Mouse (Mus musculus) 3134 (cell line): Measurements from ENCODE around the gene Pdp2.

ENCODE experiments used
- DNase-seq: peaks from one replicate; pipeline ENCODE4 v3.0.0-alpha.2; 2011; ENCODE audit warnings: low spot score; ENCODE audit not compliant: insufficient read length; ENCODE audit errors: extremely low read depth

The Pdp2 gene

DNA sequence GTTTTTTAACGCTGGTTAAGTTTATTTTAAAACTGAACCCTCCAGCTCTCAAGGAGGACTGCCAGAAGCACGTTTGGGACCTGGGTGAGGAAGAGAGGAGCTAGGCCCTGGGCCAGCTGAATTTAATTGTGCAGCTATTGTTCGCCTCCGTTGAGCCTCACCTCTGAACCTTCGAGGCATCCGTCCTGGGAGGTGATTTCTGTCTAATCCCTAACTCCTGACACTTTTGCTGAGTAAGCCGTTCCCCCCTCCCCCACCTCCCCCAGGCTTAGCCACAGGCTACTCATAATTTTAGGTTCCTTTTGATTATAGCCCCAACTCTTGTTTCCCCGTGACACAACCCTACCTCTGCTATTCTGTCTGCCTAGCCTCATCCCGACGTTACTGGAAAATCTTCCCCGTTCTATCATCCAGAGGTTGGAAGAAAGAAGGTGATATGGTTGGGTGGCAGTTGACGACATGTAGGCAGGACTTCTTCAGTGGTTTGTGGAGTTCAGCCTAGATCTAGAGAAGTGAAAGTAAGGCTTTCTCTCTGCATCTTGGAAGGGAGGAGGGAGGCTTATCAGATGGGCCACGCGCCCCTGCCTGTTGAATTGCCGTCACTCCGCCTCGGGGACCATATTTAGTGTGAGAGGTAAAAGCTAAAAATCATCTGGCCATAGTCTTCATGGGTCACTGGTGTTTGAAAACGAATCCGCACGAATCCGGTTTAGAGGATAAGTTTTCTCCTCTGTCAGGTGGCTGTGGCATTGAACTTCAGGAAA lies 4.7 kb downstream of the Pdp2 start:
- DNase-seq: no peak

DNA sequence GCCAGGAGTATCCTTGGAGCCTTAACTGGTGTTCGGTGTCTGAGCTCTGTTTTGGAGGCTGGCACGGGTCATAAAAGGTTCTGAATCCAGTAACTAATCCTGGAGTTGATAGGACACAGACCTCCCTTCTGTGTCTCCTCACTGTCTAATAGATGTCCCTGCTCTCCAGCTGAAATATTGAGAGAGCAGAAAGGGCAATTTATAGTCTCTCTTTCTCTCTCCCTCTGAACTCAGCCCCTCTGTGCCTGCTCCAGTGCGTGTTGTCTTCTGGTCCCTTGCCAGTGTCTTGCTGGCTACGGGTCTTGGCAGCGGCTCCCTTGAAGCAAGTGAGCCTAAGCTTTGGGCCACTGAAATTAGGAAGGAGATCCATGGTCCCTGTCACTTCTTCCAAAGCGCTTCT lies 6.4 kb downstream of the Pdp2 start:
- no peak for DNase-seq

DNA sequence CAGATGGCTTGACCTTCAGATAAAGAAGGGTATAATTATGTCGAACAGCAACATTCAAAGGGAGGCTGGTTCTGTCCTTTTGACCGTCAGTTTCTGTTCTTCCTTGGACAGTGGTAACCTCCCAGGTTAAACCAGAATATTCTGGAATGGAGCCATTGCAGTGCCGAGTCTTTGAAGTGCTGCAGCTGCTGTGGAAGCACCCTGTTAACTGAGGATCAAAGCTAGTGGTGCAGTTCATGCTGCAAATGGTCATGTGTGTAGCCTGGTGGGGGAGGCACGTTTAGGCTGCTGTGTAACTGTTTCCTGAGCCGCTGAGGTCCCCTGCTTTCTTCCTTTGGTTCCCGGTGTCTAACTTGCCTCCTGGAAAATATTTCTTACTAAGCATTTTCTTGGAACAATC lies 7.2 kb downstream of the Pdp2 start:
- DNase-seq: no peak

DNA sequence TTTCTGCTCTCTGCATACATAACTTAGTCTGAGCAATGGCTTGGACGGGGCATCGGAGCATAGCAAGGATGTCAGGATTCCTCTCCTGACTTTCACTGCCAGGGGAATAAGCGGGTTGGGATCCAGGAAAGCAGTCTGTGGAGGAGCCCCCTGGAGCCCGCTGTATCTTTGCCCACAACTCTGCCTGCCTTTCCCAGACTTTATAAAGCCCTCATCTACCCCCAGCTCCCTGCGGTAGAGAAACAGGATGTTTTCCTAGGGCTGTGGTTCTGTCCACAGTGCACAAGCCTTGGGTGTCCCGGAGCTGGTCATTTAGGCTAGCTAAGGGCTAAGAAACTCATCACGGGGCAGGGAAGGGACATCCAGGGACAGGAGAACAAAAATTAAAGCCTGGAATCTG lies 10.1 kb downstream of the Pdp2 start:
- DNase-seq: no peak

DNA sequence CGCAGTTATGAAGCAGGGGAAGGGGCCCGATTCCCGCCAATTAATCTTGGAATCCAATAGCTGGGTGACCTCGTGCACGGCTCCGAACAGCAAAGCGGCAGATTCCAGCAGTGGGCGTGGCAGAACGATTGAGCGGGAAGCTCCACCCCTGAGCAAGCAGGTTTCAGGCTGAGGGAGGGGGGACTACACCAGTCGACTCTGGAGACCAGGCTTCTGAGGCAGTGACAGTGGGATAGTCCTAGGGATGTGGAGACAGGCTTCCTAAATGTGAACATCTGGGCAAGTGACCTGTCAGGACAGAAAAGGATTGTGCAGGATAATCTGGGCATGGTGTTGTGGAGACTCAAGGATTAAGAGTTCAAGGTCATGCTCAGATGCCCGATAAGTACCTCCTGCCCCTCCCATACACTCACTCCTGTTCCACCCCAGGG lies 10.7 kb downstream of the Pdp2 start:
- DNase-seq: no peak

DNA sequence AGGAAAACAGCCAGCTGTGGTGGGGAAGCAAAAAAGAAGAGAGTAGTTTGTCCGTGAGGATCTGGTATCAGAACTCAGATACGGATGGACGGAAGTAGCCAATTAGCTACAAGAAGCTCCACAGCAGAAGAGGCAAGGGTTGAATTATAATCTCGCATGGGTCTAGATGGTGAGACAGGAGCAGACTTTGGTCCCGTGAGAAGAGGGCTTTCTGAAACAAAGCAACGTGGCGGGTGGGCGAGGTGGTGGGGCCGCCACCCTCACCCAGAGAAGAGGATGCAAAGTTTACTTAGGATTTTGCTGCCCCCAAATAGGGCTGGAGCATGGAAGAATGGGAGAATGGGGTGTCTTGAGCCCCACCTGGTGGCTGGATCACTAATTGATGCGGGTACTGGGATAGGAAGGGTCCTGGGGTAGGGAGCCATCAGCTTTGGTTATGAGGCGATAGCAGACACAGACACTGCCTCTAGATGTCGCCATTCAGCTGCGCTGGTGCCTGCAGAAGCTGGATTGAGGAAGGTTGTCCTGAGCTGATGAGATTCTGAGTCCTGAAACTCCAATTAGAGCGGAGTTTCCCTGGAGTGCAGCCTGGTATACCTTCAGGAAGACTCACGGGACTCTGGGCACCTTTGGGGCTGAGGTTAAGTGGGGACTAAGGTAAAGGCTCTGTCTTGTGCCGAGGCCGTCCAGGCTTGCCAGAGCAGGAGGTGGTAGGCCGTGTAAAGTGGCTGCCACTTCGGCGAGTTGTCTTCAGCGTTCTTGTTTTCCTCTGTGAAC lies 11.4 kb downstream of the Pdp2 start:
- peak; percentile 46 for DNase-seq

DNA sequence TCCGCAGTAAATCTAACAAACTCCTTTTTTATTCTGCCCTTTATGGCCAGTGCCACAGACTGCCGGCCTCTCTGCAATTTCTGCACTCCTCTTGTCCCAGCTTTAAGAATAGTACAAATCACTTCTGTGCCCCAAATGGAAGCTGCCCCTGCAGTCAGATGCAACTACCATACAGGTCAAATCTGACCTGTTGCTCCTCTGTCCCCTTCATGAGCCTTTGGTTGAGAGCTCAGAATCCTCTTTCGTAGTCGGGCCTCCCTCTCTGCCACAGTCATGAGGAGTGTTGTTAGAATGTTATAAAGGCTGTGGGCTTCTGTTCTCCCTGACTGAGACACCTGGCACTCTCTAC lies 12.0 kb downstream of the Pdp2 start:
- DNase-seq: no peak

DNA sequence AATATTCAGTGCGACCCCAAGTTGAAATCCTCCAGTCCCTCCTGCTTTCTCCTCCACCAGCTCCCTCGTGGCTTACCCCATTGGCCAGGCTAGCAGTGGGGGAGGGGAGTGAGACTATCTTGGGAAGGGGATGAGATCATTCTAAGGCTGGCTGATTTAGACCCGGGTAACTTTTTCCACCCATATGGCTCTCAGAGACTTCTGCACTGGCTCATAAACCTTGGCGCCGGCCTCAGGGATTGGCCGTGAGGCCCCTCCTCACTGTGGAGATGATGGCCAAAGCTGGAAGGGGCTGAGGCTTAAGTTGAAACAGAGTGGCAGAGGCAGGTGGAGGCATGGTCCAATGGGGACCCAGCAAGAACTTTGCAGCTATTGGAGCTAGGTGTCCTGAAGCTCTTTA lies 15.1 kb downstream of the Pdp2 start:
- no peak for DNase-seq

DNA sequence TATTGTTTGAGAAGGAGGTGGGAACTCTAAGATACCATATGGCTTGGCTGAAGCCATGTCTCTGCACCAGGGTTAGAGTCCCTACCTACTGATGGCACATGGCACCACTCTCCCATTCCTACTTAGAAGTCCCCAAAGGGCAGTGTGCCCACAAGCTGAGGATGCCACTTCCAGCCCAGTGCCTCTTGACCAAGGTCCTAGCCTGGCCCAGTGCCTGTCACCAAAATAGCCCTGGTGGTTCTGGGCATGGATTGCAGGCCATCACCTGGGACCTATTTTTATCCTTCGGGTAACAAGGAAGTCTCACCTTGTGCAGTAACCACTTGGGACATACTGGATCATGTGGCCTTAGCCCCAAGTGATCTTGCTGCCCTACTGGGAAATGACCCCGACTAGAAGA lies 16.7 kb downstream of the Pdp2 start:
- no peak for DNase-seq

DNA sequence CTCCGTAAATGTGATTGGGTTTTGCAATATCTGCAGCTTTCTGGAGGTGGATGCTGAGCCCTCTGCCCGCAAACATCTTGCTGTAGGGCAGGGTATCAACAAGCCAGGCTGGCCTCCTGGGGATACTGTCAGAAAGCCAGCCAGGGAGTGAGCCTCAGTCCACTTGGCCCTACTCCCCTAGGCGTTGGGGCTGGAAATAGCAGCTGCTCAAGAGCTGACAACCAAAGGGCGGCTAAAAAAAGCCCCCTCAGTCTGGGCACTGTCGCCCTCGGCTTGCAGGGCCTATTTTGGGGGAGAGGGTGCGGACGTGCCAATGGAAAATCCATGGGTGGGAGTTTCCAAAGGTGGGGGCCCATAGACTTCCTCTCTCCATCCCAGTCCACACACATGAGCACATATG lies 18.0 kb downstream of the Pdp2 start:
- DNase-seq: no peak

DNA sequence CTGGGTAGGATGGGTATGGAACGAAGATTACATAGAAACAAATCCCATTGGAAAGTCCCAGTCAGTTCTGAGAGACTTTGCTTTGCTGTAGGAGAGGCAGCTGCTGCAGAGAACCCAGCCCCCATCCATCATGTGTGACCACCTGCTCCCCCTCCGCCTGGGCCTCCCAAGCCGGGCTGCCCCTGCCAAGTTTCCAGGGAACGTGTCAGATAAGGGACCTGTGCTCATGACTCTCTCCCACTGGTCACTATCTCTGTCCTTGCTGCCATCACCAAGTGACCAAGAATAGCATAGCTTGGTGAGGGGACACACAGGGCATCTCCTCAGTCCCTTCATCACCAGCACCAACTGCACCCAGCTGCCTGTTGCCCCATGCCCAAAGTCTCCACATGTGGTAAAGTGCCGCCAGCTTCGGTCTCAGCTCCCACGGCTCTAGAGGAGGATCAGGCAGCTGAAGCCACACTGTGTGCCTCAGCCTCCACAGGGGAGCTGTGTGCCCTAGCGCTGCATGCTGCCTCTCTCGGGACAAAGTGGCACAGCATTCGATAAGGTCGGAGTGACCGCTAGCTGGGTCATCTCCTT lies 19.0 kb downstream of the Pdp2 start:
- DNase-seq: no peak

DNA sequence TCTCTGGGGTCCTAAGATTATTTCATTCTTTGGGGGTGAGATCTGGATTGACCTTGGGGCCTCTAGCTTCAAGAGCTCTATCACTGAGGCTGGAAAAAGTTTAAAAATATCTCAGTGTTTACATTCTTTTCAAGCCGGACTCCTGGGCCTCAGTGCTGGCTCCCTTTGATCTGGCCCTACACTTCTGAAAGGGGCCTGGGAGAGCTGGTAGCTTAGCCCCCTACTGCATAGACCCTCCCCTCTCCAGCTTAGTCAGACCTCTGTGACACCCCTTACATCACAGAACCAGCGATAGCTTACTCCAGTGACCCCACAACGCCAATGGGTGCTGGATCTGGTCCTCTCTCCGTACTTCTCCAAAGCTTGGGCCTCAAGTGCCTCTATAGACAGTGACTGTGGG lies 20.4 kb downstream of the Pdp2 start:
- DNase-seq: no peak

DNA sequence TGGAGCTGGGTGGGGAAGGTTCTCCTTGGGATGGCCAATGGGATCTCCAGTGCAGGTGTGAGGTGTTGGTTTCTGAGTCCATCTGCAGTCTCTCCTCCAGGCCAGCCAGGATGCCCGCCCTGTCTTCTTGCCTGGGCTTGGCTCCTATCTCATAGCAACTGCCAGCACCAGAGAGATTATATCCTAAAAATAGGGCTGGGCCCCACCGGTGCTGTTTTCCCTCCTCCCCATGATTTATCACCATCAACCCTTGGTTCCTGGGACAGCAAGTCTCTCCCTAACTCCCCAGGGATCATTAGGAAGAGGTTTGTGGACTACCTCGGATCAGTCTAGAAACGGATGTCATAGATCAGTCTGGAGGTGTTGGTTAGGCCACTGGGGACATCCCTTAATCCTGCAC lies 21.9 kb downstream of the Pdp2 start:
- no peak for DNase-seq

DNA sequence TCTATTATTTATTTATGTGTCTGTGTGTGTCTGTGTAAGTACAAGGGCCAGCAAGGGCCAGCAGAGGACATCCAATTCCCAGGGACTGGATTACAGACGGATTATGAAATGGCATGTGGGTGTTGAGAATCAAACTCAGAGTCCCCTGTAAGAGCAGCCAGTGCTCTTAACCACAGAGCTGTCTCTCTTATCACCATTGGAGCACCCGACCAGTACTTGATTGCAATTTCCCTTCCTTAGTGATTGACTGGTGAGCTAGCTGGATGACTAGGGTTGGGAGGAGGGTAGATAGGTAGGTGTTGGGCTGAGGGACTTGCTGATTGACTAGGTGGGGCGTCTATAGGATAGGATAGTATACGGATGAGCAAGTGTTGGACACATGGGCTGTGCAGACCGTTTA lies 29.5 kb downstream of the Pdp2 start:
- DNase-seq: no peak

DNA sequence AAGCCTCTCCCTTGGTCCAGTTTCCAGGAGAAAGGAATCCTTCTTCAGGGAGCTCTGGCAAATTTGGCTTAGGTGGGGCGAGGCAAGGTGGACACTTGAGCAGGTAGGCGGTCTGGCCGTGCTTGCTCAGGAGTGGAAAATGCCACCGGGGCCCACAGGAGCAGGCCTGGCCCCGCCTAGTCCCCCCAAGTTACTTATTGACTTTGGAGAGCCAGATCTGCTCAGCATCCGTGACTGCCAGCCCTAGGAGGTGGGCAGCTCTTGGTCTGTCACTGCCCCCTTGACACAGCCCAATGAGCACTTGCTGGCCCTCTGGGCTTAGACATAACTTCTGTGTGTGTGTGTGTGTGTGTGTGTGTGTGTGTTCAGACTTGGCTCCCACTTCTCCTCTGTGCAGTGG lies 32.9 kb downstream of the Pdp2 start, which contains the start of gene Cdh16:
Gene Cdh16 (minus strand): TSS at position 236 of the 400 bp plus-strand sequence.
- DNase-seq: no peak

DNA sequence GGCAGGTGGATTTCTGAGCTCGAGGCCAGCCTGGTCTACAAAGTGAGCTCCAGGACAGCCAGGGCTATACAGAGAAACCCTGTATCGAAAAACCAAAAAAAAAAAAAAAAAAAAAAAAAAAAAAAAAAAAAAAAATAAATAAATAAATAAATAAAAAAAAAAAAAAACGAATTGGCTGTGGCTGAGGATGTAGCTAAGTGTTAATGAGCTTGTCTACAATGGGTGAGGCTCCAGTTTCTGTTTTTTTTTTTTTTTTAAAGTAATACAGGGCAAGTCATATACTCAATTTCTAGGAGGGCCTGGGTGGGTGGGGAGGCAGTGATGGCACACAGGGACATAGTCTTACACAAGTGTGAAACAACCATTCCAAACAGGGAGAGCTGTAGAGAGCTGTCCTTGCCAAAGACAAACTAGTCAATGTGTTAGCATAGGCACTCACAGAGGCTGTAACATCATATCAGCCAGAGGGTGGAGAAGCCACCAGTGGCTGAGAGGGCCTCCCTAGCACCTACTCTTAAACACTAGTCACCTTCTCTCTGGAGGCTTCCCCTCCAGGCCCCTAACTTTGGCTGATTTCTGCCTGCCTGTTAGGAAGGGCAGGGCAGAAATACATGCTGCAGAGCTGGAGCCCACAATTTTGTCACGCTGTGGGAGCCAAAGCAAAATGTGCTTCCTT lies 36.0 kb downstream of the Pdp2 start:
- DNase-seq: no peak

DNA sequence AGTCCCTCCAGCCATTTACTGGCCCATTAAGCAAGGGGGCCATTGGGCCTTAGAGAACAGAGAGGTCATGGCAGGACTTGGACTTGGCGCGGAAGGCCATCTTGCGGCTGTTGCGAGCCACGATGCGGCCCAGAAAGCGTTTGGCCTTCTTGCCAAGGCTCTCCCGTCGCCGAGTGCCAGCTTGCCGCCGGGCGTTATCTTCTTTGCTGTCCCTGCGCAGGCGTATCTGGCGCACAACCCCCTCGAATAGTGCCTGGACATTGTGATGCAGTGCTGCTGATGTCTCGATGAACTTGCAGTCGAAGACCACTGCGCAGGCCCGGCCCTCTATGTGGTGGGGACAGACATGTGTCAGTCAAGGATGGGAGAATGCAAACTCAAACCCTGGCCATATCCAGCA lies 37.2 kb downstream of the Pdp2 start:
- no peak for DNase-seq

DNA sequence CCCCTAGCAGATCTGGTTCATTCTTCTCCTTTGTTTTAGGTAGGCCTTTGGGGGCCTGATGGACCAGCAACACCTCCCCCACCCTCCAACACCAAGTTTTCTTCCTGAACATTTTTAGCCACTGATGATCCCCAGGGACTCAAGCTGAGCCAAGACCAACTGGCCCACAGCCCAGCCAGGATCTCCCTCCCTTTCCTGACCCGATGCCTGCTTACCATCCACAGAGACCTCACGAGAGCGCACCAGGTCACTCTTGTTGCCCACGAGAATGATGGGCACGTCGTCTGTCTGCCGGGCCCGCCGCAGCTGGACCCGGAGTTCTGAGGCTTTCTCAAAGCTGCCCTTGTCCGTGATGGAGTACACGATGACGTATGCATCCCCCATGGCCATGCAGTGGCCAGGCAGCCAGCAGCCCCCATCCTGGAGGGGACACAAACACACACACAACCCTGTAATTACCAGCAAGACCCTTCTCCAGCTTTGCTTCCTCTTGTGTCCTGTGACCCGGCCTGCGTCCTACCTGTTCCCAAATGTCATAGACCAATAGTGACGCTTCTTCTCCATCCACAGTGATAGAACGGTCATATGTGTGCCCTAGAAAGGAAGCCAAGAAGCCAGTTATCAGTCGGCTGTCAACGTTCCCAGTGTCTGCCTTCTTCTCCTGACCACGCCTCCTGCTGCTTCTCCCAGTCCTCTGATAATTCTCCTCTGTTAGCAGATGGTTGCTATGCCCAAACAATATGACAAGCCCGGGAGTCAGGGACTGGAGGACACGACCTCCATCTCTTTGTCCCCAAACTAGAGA lies 38.3 kb downstream of the Pdp2 start:
- DNase-seq: peak; percentile 62

DNA sequence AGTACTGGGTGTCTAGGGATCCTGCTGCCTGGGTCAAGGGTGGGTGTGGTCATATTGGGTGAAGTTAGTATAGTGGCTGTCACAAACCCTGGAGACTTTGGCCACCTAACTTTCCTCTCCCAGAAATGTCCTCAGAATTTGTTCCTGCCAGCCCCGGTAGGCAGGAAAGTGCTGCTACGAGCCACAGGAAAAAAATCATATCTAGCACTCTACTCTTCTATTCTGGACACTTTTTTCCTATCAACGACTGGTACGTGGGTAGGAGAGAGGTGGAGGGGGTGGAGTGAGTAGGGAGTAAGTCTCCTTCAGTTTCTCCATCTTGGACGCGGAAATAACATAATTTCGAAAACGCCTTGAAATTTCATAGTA lies 38.8 kb downstream of the Pdp2 start:
- DNase-seq: no peak

DNA sequence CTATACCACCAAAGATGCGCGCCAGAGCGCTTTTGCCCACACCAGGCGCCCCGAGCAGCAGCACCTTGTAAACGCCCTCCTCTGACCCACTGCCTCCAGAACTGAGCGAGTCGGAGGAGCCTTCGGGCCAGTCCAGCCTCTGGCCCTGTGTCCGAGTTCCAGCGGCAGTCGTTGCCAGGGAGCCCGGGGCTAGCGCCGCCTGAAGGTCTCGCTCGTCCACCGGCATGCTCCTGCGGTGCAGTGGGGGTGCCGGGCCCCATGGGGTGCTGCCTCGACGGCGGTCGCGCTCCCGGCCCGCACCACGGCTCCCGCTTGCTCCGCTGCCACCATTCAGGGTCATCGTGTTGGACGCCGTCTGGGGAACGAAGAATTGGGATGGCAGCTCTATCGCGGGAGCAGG lies 39.3 kb downstream of the Pdp2 start:
- DNase-seq: no peak
